Comparison of ENCODE assay signal across 13 mouse cellular contexts in the genomic region with DNA sequence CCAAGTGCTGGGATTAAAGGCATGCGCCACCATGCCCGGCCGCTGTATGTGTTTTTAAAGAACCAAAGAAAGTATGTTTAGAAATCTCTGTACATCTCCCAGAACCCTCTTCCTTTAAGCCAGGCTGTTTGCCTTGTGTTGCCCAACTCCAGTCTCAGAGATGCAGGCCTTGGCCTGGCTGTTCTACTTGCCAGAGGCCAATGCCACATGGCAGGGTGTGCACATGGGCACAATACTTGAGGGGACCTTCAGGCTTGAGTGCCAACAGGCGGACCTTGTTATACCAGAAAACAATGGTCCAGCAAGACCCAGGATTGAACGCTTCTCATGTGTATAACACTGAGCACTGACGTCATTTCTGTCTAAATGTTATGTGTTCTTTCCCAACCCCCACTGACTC.
"Had no signal": no experiment of that assay in that cellular context is flagged by ENCODE, and none has a peak within 500 bp of the region (broad histone marks: within the 10 kb centered on the region; RNA-seq: fewer than 3 reads in every experiment).

No protein-coding gene starts in this region.

- H3K4me2 ChIP-seq: limb, embryonic 15.5 days; neural tube, embryonic 15.5 days had no signal

- H3K36me3 ChIP-seq: limb, embryonic 15.5 days; midbrain, embryonic 10.5 days; neural tube, embryonic 15.5 days had no signal

- H3K9me3 ChIP-seq: limb, embryonic 15.5 days; midbrain, embryonic 10.5 days; neural tube, embryonic 15.5 days had no signal

- H3K27ac ChIP-seq: limb, embryonic 15.5 days; liver, embryonic 14.5 days; midbrain, embryonic 10.5 days; neural tube, embryonic 15.5 days; stomach, postnatal 0 days had no signal

- H3K27me3 ChIP-seq: limb, embryonic 15.5 days; neural tube, embryonic 15.5 days had no signal

- H3K4me3 ChIP-seq: limb, embryonic 15.5 days; midbrain, embryonic 10.5 days; myocyte; neural tube, embryonic 15.5 days had no signal

- H3K9ac ChIP-seq: limb, embryonic 15.5 days; liver, embryonic 14.5 days; neural tube, embryonic 15.5 days had no signal

- DNase-seq: layer of hippocampus, adult 9-11 months; layer of hippocampus, postnatal 36 days; lung, postnatal 4 days; midbrain, embryonic 14.5 days; right cerebral cortex, adult 18-20 months; right cerebral cortex, postnatal 25 days; thymus, postnatal 4 days had no signal
